ENCODE assay signal across 16 mouse cellular contexts in genomic region chr2:127259340-127259739, GRCm38 (mm10). TPM values are rescaled to one million over a fixed set of nuclear protein-coding genes. Genes with fewer than 3 reads are reported as not detected.
DNase-seq lines count a peak whose midpoint lies in the region; ATAC-seq and TF ChIP-seq lines count a peak whose summit lies in the region.
"Had no signal": no experiment of that assay in that cellular context is flagged by ENCODE, and none has a peak within 500 bp of the region (broad histone marks: within the 10 kb centered on the region; RNA-seq: fewer than 3 reads in every experiment).

No protein-coding gene starts in this region.

- 0 out of 2 replicates have a peak overlapping the region, but pooled peaks have one; percentile 11 for H3K27ac ChIP-seq in heart, postnatal 0 days (ENCODE audit: low read depth)
- H3K27ac ChIP-seq: embryonic facial prominence, embryonic 12.5 days; macrophage; midbrain, embryonic 13.5 days had no signal

- no peaks in the 10 kb centered on the region for H3K27me3 ChIP-seq in heart, postnatal 0 days (ENCODE audit: control insufficient read depth, insufficient read depth, low read length)
- H3K27me3 ChIP-seq: embryonic facial prominence, embryonic 12.5 days; midbrain, embryonic 13.5 days had no signal

- WGBS in heart, postnatal 0 days = 63% methylated on average over 5 of the region's 5 CpGs

- DNase-seq in layer of hippocampus, adult 18-20 months (ENCODE audit: low spot score in 2 of 2) = peak; percentile 28 to 50
- DNase-seq in layer of hippocampus, postnatal 10 days (ENCODE audit: low spot score in 2 of 2) = no peak
- DNase-seq in heart, postnatal 0 days (ENCODE audit: low spot score) = no peak
- DNase-seq in heart, postnatal 4 days = peak; percentile 51
- peak; percentile 29 for DNase-seq in ovary, postnatal 36 days (ENCODE audit: low spot score)
- no peak for DNase-seq in adrenal gland, adult 2 months
- no peak for DNase-seq in cerebellum, postnatal 14 days
- DNase-seq: adrenal gland, postnatal 10 days; forebrain, postnatal 0 days; thymus, adult 2 months had no signal

- no peak overlapping the region for H3K4me3 ChIP-seq in heart, postnatal 0 days (ENCODE audit: low read depth, low read length)
- H3K4me3 ChIP-seq: embryonic facial prominence, embryonic 12.5 days; midbrain, embryonic 13.5 days; myocyte had no signal

- ATAC-seq in heart, postnatal 0 days (ENCODE audit: insufficient read depth, low read depth) = no peak
- ATAC-seq: forebrain, postnatal 0 days; inflammation-experienced regulatory T-cells, adult 6 months; midbrain, embryonic 13.5 days had no signal

- TF ChIP-seq CTCF in heart, postnatal 0 days (IDR thresholded peaks at IDR 0.05; ENCODE audit: low read depth) = no peak

- H3K36me3 ChIP-seq in heart, postnatal 0 days (replicated peaks; ENCODE audit: control insufficient read depth, insufficient read depth, low read length) = peaks cover 44% of the 10 kb centered on the region

- no peak overlapping the region for H3K9ac ChIP-seq in heart, postnatal 0 days (replicated peaks; ENCODE audit: low read depth, low read length)
- H3K9ac ChIP-seq: embryonic facial prominence, embryonic 12.5 days; forebrain, postnatal 0 days; midbrain, embryonic 13.5 days had no signal

- no peak overlapping the region for H3K4me2 ChIP-seq in heart, postnatal 0 days (ENCODE audit: low read depth, low read length)
- H3K4me2 ChIP-seq: embryonic facial prominence, embryonic 12.5 days; liver, embryonic 11.5 days; midbrain, embryonic 13.5 days had no signal

- peaks cover 8% of the 10 kb centered on the region; the same call in 1 of the 2 replicates for H3K4me1 ChIP-seq in heart, postnatal 0 days (ENCODE audit: control insufficient read depth, insufficient read depth)
- H3K4me1 ChIP-seq: embryonic facial prominence, embryonic 12.5 days; midbrain, embryonic 13.5 days had no signal

- H3K9me3 ChIP-seq in heart, postnatal 0 days (replicated peaks; ENCODE audit: control insufficient read depth, low read length) = no peaks in the 10 kb centered on the region
- H3K9me3 ChIP-seq: embryonic facial prominence, embryonic 12.5 days; midbrain, embryonic 13.5 days had no signal

- TF ChIP-seq EP300 in heart, postnatal 0 days (IDR thresholded peaks at IDR 0.05; ENCODE audit: low read depth) = no peak

RNA-seq across cellular contexts. Expression of gene Stard7, which starts 10.7 kb away (rescaled TPM):
- 100 to 1,000 TPM in 1 of 2 experiments, 10 to 100 TPM in 1; 99.8 to 104 TPM for total RNA-seq in layer of hippocampus, adult 18-20 months (2021)
- 100 to 1,000 TPM; 169 to 186 TPM for total RNA-seq in layer of hippocampus, postnatal 10 days (2021)
- 228 and 244 TPM in 2 replicates for total RNA-seq in heart, postnatal 0 days (2014; rRNA removed; ENCODE audit: low replicate concordance)
- polyA plus RNA-seq in heart, postnatal 0 days (2015; fragmentation: Nextera tagmentation; extraction: Ambion mirVana) = 109 and 123 TPM in 2 replicates
- total RNA-seq in heart, postnatal 4 days (2021) = 100 to 1,000 TPM; 188 to 203 TPM
- 100 to 1,000 TPM in 1 of 2 experiments, 10 to 100 TPM in 1; 81.7 to 117 TPM for total RNA-seq in adrenal gland, adult 2 months (2021)
- polyA plus RNA-seq in adrenal gland, adult 2 months (2012; rRNA removed) = 74.4 and 104 TPM in 2 replicates

RNA-seq across cellular contexts. Expression of gene Tmem127, which starts 11.6 kb away (rescaled TPM):
- 10 to 100 TPM; 73.5 to 75.8 TPM for total RNA-seq in layer of hippocampus, adult 18-20 months (2021)
- 100 to 1,000 TPM; 119 to 121 TPM for total RNA-seq in layer of hippocampus, postnatal 10 days (2021)
- total RNA-seq in heart, postnatal 0 days (2014; rRNA removed; ENCODE audit: low replicate concordance) = 48.2 and 75.3 TPM in 2 replicates
- polyA plus RNA-seq in heart, postnatal 0 days (2015; fragmentation: Nextera tagmentation; extraction: Ambion mirVana) = 21.2 and 22.1 TPM in 2 replicates
- 10 to 100 TPM; 35.9 to 36.0 TPM for total RNA-seq in heart, postnatal 4 days (2021)
- total RNA-seq in adrenal gland, adult 2 months (2021) = 10 to 100 TPM; 84.1 to 87.6 TPM
- polyA plus RNA-seq in adrenal gland, adult 2 months (2012; rRNA removed) = 131 and 150 TPM in 2 replicates

RNA-seq across cellular contexts. Expression of gene Ciao1, which starts 11.7 kb away (rescaled TPM):
- 10 to 100 TPM; 72.8 to 81.6 TPM for total RNA-seq in layer of hippocampus, adult 18-20 months (2021)
- total RNA-seq in layer of hippocampus, postnatal 10 days (2021) = 10 to 100 TPM; 63.6 to 64.1 TPM
- total RNA-seq in heart, postnatal 0 days (2014; rRNA removed; ENCODE audit: low replicate concordance) = 38.0 and 65.9 TPM in 2 replicates
- 53.7 and 59.5 TPM in 2 replicates for polyA plus RNA-seq in heart, postnatal 0 days (2015; fragmentation: Nextera tagmentation; extraction: Ambion mirVana)
- total RNA-seq in heart, postnatal 4 days (2021) = 10 to 100 TPM; 48.9 to 49.4 TPM
- total RNA-seq in adrenal gland, adult 2 months (2021) = 100 to 1,000 TPM in 1 of 2 experiments, 10 to 100 TPM in 1; 82.1 to 127 TPM
- 42.7 and 59.3 TPM in 2 replicates for polyA plus RNA-seq in adrenal gland, adult 2 months (2012; rRNA removed)

RNA-seq across cellular contexts. Expression of gene Snrnp200, which starts 51.2 kb away (rescaled TPM):
- 10 to 100 TPM; 94.5 to 95.2 TPM for total RNA-seq in layer of hippocampus, adult 18-20 months (2021)
- total RNA-seq in layer of hippocampus, postnatal 10 days (2021) = 10 to 100 TPM; 76.9 to 81.5 TPM
- 60.0 and 62.2 TPM in 2 replicates for total RNA-seq in heart, postnatal 0 days (2014; rRNA removed; ENCODE audit: low replicate concordance)
- 33.3 and 36.7 TPM in 2 replicates for polyA plus RNA-seq in heart, postnatal 0 days (2015; fragmentation: Nextera tagmentation; extraction: Ambion mirVana)
- total RNA-seq in heart, postnatal 4 days (2021) = 10 to 100 TPM; 72.0 to 73.4 TPM
- total RNA-seq in adrenal gland, adult 2 months (2021) = 10 to 100 TPM; 66.7 to 69.2 TPM
- 21.0 and 23.7 TPM in 2 replicates for polyA plus RNA-seq in adrenal gland, adult 2 months (2012; rRNA removed)

RNA-seq across cellular contexts. Expression of gene 1810024B03Rik, which starts 51.3 kb away (rescaled TPM):
- 1 to 10 TPM in 1 of 2 experiments, under 1 TPM in 1; 0.37 to 1.3 TPM for total RNA-seq in layer of hippocampus, adult 18-20 months (2021)
- total RNA-seq in layer of hippocampus, postnatal 10 days (2021) = under 1 TPM; 0.31 to 0.53 TPM
- 0.27 TPM in 1 of 2 replicates, not detected in the other for total RNA-seq in heart, postnatal 0 days (2014; rRNA removed; ENCODE audit: low replicate concordance)
- 1.6 and 1.9 TPM in 2 replicates for polyA plus RNA-seq in heart, postnatal 0 days (2015; fragmentation: Nextera tagmentation; extraction: Ambion mirVana)
- under 1 TPM; 0.45 to 0.50 TPM for total RNA-seq in heart, postnatal 4 days (2021)
- 1 to 10 TPM; 1.6 to 2.0 TPM for total RNA-seq in adrenal gland, adult 2 months (2021)
- 1.0 and 1.3 TPM in 2 replicates for polyA plus RNA-seq in adrenal gland, adult 2 months (2012; rRNA removed)

Comparison
In these comparisons a context has a peak if more than half of its experiments do, and no peak if none do; other contexts are left out.
1. DNase-seq: peak in layer of hippocampus, adult 18-20 months (2 of 2), heart, postnatal 4 days (single experiment) and ovary, postnatal 36 days (single experiment); none in layer of hippocampus, postnatal 10 days (0 of 2), heart, postnatal 0 days (single experiment), adrenal gland, adult 2 months (single experiment) and cerebellum, postnatal 14 days (0 of 2).